Mouse (Mus musculus) MEL (cell line): Measurements from ENCODE around the gene Cd59a.

Source experiments
- CTCF ChIP-seq, 3 experiments: IDR thresholded peaks in 2 of 3; conservative IDR thresholded peaks in 1 of 3; 2 replicates each; pipeline ENCODE4 v1.5.1; 2011 to 2012; ENCODE audit warnings: low read length in 3 of 3, low read depth in 2 of 3, mild to moderate bottlenecking in 2 of 3, improper control_type of control experiment in 1 of 3, inconsistent platforms in 1 of 3, mixed read lengths in 1 of 3, moderate library complexity in 1 of 3; ENCODE audit not compliant: control insufficient read depth in 1 of 3, insufficient read depth in 1 of 3, poor library complexity in 1 of 3, severe bottlenecking in 1 of 3
- ETS1 ChIP-seq: IDR thresholded peaks from 2 replicates; pipeline ENCODE4 v1.6.1; 2012; ENCODE audit warnings: low read depth, mild to moderate bottlenecking, inconsistent platforms, low read length, improper control_type of control experiment, moderate library complexity
- MAZ ChIP-seq: IDR thresholded peaks from 2 replicates; pipeline ENCODE4 v1.6.1; 2012; ENCODE audit warnings: low read depth, mild to moderate bottlenecking, inconsistent platforms, low read length, improper control_type of control experiment
- MYB ChIP-seq: IDR thresholded peaks from 2 replicates; pipeline ENCODE4 v1.6.1; 2011; ENCODE audit warnings: mild to moderate bottlenecking, low read depth, low read length, improper control_type of control experiment
- NRF1 ChIP-seq: IDR thresholded peaks from 2 replicates; pipeline ENCODE4 v1.6.1; 2014; ENCODE audit warnings: low read depth, mild to moderate bottlenecking, inconsistent platforms, low read length, improper control_type of control experiment, moderate library complexity; ENCODE audit not compliant: poor library complexity, insufficient read depth, severe bottlenecking
- POLR2A ChIP-seq, 2 experiments: IDR thresholded peaks; 2 replicates each; pipeline ENCODE4 v1.6.1; 2011 to 2012; ENCODE audit warnings: low read length in 2 of 2, mild to moderate bottlenecking in 2 of 2, control low read depth in 1 of 2, improper control_type of control experiment in 1 of 2, low read depth in 1 of 2, moderate library complexity in 1 of 2; ENCODE audit not compliant: control insufficient read depth in 1 of 2, insufficient read depth in 1 of 2, poor library complexity in 1 of 2
- UBTF ChIP-seq: IDR thresholded peaks from 2 replicates; pipeline ENCODE4 v1.6.1; 2012; ENCODE audit warnings: low read depth, mild to moderate bottlenecking, inconsistent platforms, low read length, improper control_type of control experiment, moderate library complexity, borderline replicate concordance; ENCODE audit not compliant: insufficient read depth
- USF1 ChIP-seq: IDR thresholded peaks from 2 replicates; pipeline ENCODE4 v1.6.1; 2014; ENCODE audit warnings: low read depth, mild to moderate bottlenecking, inconsistent platforms, low read length, improper control_type of control experiment, moderate library complexity

DNA sequence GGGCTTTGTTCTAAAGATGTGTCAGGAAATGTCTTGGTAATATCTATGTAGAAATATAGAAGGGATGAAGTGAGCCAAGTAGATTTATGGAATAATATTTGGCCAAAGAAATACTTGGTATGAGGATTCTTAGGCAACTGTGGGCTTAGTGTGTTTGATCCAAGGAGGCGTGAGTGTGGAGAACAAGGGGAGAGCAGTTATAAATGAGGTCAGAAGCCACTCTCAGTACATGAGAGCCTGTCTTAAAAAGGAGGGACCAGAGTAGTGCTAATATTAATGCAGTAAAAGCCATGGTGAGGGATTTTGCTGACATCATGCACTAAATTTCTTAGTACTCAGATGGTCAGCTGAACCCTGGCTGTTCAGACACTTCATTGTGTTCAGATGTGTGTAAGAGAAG is 37.2 kb upstream of the Cd59a start:
- TF ChIP-seq MYB (no peak), NRF1 (no peak), UBTF (no peak), CTCF (IDR thresholded peaks at IDR 0.05 in 2 of 3, conservative IDR thresholded peaks at IDR 0.05 in 1 of 3; ENCODE audit: control insufficient read depth in 1 of 3, insufficient read depth in 1 of 3, low read depth in 2 of 3, low read length in 3 of 3, poor library complexity in 1 of 3, severe bottlenecking in 1 of 3) (no peak), USF1 (no peak), ETS1 (no peak), POLR2A (IDR thresholded peaks at IDR 0.05; ENCODE audit: control insufficient read depth in 1 of 2, insufficient read depth in 1 of 2, low read depth in 1 of 2, low read length in 2 of 2, poor library complexity in 1 of 2) (no peak), MAZ (no peak)
